ENCODE assay signal across 14 mouse cellular contexts in genomic region chr17:49528503-49529205, GRCm38 (mm10). TPM values are rescaled to one million over a fixed set of nuclear protein-coding genes. Genes with fewer than 3 reads are reported as not detected.
DNase-seq lines count a peak whose midpoint lies in the region; ATAC-seq and TF ChIP-seq lines count a peak whose summit lies in the region.
"Had no signal": no experiment of that assay in that cellular context is flagged by ENCODE, and none has a peak within 500 bp of the region (broad histone marks: within the 10 kb centered on the region; RNA-seq: fewer than 3 reads in every experiment).

No protein-coding gene starts in this region.

- no peak for TF ChIP-seq CTCF in left cerebral cortex, adult 2 months (IDR thresholded peaks at IDR 0.05)

- peak overlapping the region; percentile 29 for H3K27ac ChIP-seq in left cerebral cortex, adult 2 months
- H3K27ac ChIP-seq: embryonic facial prominence, embryonic 15.5 days; forebrain, embryonic 13.5 days; liver, embryonic 12.5 days had no signal

- no peak overlapping the region for H3K4me3 ChIP-seq in left cerebral cortex, adult 2 months
- H3K4me3 ChIP-seq: embryonic facial prominence, embryonic 15.5 days; forebrain, embryonic 13.5 days; liver, embryonic 12.5 days had no signal

- ATAC-seq in cerebellum, adult (ENCODE audit: insufficient number of reproducible peaks, low FRiP score, low TSS enrichment) = peak; percentile 34; the same call in 1 of the 2 replicates
- ATAC-seq: forebrain, embryonic 13.5 days; liver, embryonic 12.5 days had no signal

- intact Hi-C loops in left cerebral cortex, adult 2 months (cut with DNase I) = loop anchor here (10.0 kb wide), 1 partner anchor 1496 kb away; no protein-coding TSS in a partner anchor
- intact Hi-C loops in left cerebral cortex, postnatal 25 days (cut with DNase I) = no loop called here

- no peak for DNase-seq in cerebellum, postnatal 4 days (ENCODE audit: low spot score in 2 of 2)
- no peak for DNase-seq in left cerebral cortex, adult 2 months (ENCODE audit: extremely low spot score in 1 of 2, low spot score in 2 of 2)
- no peak for DNase-seq in left cerebral cortex, postnatal 25 days (ENCODE audit: low spot score in 2 of 2)
- peak; percentile 61 to 71 for DNase-seq in cerebellum, postnatal 10 days
- peak; percentile 55 for DNase-seq in lung, postnatal 10 days
- no peak for DNase-seq in right cerebral cortex, postnatal 4 days
- DNase-seq in heart, adult 9 months (ENCODE audit: low spot score in 2 of 2) = no peak
- DNase-seq: adrenal gland, adult 2 months; spleen, adult 18-20 months had no signal

RNA-seq across cellular contexts. Expression of gene Daam2, which starts 35.5 kb away (rescaled TPM):
- 10 to 100 TPM; 48.7 to 55.6 TPM for total RNA-seq in left cerebral cortex, adult 2 months (2021)
- 10 to 100 TPM; 48.9 to 54.1 TPM for total RNA-seq in left cerebral cortex, postnatal 25 days (2021)
- total RNA-seq: megakaryocyte-erythroid progenitor cell, adult 5-6 weeks had no signal

Comparison
In these comparisons a context has a peak if more than half of its experiments do, and no peak if none do; other contexts are left out.
1. DNase-seq: peak in cerebellum, postnatal 10 days (2 of 2) and lung, postnatal 10 days (single experiment); none in cerebellum, postnatal 4 days (0 of 2), left cerebral cortex, adult 2 months (0 of 2), left cerebral cortex, postnatal 25 days (0 of 2), right cerebral cortex, postnatal 4 days (single experiment) and heart, adult 9 months (0 of 2).